Mouse (Mus musculus): ENCODE measurements around the gene Tap1. TPM values are rescaled to one million over a fixed set of nuclear protein-coding genes. Genes with fewer than 3 reads are reported as not detected.

Gene Tap1
- total and polyA plus RNA-seq, 3 experiments = 102 to 184 (median 157) TPM

GRCm38 (mm10) chr17:34203444-34203843, 16.1 kb downstream of the Tap1 start, which contains the start of gene Tap2 (continued):
- TF ChIP-seq TBP (conservative IDR thresholded peaks at IDR 0.05; ENCODE audit: low read depth, low read length) (0 out of 2 replicates have a peak, but pooled peaks have one; percentile 38), USF1 (IDR thresholded peaks at IDR 0.05; ENCODE audit: low read depth, low read length) (no peak), RAD21 (IDR thresholded peaks at IDR 0.05; ENCODE audit: low read depth, low read length) (no peak), JUN (IDR thresholded peaks at IDR 0.05; ENCODE audit: insufficient read depth, low read depth, low read length) (no peak), UBTF (IDR thresholded peaks at IDR 0.05; ENCODE audit: low read depth, low read length) (0 out of 2 replicates have a peak, but pooled peaks have one; percentile 43), PAX5 (IDR thresholded peaks at IDR 0.05; ENCODE audit: low read length) (no peak), JUND (conservative IDR thresholded peaks at IDR 0.05; ENCODE audit: low read depth, low read length) (no peak)

GRCm38 (mm10) chr17:34204303-34205010, 17.1 kb downstream of the Tap1 start:
- H3K27ac ChIP-seq (ENCODE audit: insufficient read depth, low read depth) = peak overlapping the region; percentile 63
- peak; percentile 79 for DNase-seq (ENCODE audit: extremely low read depth)
- peaks cover 7% of the 10 kb centered on the region for H3K9me3 ChIP-seq (replicated peaks; ENCODE audit: low read length)
- H3K27me3 ChIP-seq (replicated peaks) = no peaks in the 10 kb centered on the region
- H3K79me2 ChIP-seq (replicated peaks; ENCODE audit: control insufficient read depth, extremely low read depth, insufficient read depth, poor library complexity, severe bottlenecking) = peaks cover 43% of the 10 kb centered on the region
- peaks cover 18 to 51% of the 10 kb centered on the region in 2 experiments for H3K4me1 ChIP-seq (ENCODE audit: control insufficient read depth in 1 of 2, insufficient read depth in 2 of 2)
- in situ Hi-C loops (cut with MboI; ENCODE audit: low pct_ligation_motif_present, low pct_unique_long_range_greater_than_20kb, low sequenced_read_pairs) (no loop called here), dilution Hi-C loops (cut with MboI; ENCODE audit: extremely low pct_ligation_motif_present, extremely low pct_unique_long_range_greater_than_20kb, low sequenced_read_pairs) (no loop called here)
- peak overlapping the region; percentile 61 for H3K4me2 ChIP-seq (ENCODE audit: insufficient read depth, low read depth, poor library complexity, severe bottlenecking)
- peak overlapping the region; percentile 80 to 97 (median 96) for H3K4me3 ChIP-seq (replicated peaks in 1 of 3; ENCODE audit: low read depth in 2 of 3, low read length in 2 of 3, poor library complexity in 1 of 3)
- peak overlapping the region; percentile 93 for H3K9ac ChIP-seq (ENCODE audit: insufficient read depth, low read depth)
- H3K36me3 ChIP-seq (replicated peaks in 1 of 2; ENCODE audit: control insufficient read depth in 1 of 2, insufficient read depth in 1 of 2, low read length in 1 of 2) = peaks cover 44 to 59% of the 10 kb centered on the region in 2 experiments
- TF ChIP-seq NELFE (IDR thresholded peaks at IDR 0.05; ENCODE audit: low read depth, low read length) (peak; percentile 37; the same call in 1 of the 2 replicates), ZC3H11A (IDR thresholded peaks at IDR 0.05; ENCODE audit: low read depth, low read length) (no peak), UBTF (IDR thresholded peaks at IDR 0.05; ENCODE audit: low read depth, low read length) (no peak), CHD2 (IDR thresholded peaks at IDR 0.05; ENCODE audit: low read length) (no peak), MXI1 (IDR thresholded peaks at IDR 0.05; ENCODE audit: low read depth, low read length) (no peak), USF2 (conservative IDR thresholded peaks at IDR 0.05; ENCODE audit: low read depth, low read length) (no peak), JUN (IDR thresholded peaks at IDR 0.05; ENCODE audit: insufficient read depth, low read depth, low read length) (no peak), GABPA (IDR thresholded peaks at IDR 0.05; ENCODE audit: insufficient replicate concordance, low read depth, low read length) (no peak), RCOR1 (conservative IDR thresholded peaks at IDR 0.05; ENCODE audit: low read depth, low read length) (no peak), ELF1 (IDR thresholded peaks at IDR 0.05; ENCODE audit: low read depth, low read length) (no peak), MAZ (IDR thresholded peaks at IDR 0.05; ENCODE audit: low read depth, low read length) (no peak; the same call in 1 of the 2 replicates), MYC (IDR thresholded peaks at IDR 0.05; ENCODE audit: low read depth, low read length) (0 out of 2 replicates have a peak, but pooled peaks have one; percentile 22), MAX (IDR thresholded peaks at IDR 0.05; ENCODE audit: low read length) (peak; percentile 22; the same call in 1 of the 2 replicates), NRF1 (IDR thresholded peaks at IDR 0.05; ENCODE audit: low read depth, low read length) (peak; percentile 54; the same call in 1 of the 2 replicates), E2F4 (IDR thresholded peaks at IDR 0.05; ENCODE audit: insufficient replicate concordance, low read depth, low read length) (no peak), PAX5 (IDR thresholded peaks at IDR 0.05; ENCODE audit: low read length) (no peak), MEF2A (IDR thresholded peaks at IDR 0.05; ENCODE audit: borderline replicate concordance, low read depth, low read length) (peak; percentile 64; the same call in 1 of the 2 replicates), TCF12 (IDR thresholded peaks at IDR 0.05; ENCODE audit: low read depth, low read length) (peak; percentile 64), POLR2A (IDR thresholded peaks at IDR 0.05; ENCODE audit: low read depth, low read length) (peak; percentile 54; the same call in 1 of the 2 replicates), ETS1 (conservative IDR thresholded peaks at IDR 0.05; ENCODE audit: low read depth, low read length) (peak; percentile 47), ZMIZ1 (IDR thresholded peaks at IDR 0.05; ENCODE audit: low read depth, low read length) (peak; percentile 29; the same call in 1 of the 2 replicates), JUND (conservative IDR thresholded peaks at IDR 0.05; ENCODE audit: low read depth, low read length) (no peak), TBP (conservative IDR thresholded peaks at IDR 0.05; ENCODE audit: low read depth, low read length) (no peak), CTCF (conservative IDR thresholded peaks at IDR 0.05 in 1 of 2, IDR thresholded peaks at IDR 0.05 in 1 of 2; ENCODE audit: low read depth in 2 of 2, low read length in 2 of 2) (peak; percentile 23 to 83; a peak in 2 of 4 replicates), EP300 (IDR thresholded peaks at IDR 0.05; ENCODE audit: low read length) (no peak), BHLHE40 (IDR thresholded peaks at IDR 0.05; ENCODE audit: low read depth, low read length) (0 out of 2 replicates have a peak, but pooled peaks have one; percentile 5), POLR2AphosphoS2 (IDR thresholded peaks at IDR 0.05; ENCODE audit: low read depth, low read length) (no peak), HCFC1 (IDR thresholded peaks at IDR 0.05; ENCODE audit: low read depth, low read length) (no peak; the same call in 1 of the 2 replicates), ZKSCAN1 (IDR thresholded peaks at IDR 0.05; ENCODE audit: borderline replicate concordance, low read depth, low read length) (no peak), CHD1 (IDR thresholded peaks at IDR 0.05; ENCODE audit: low read depth, low read length) (no peak), USF1 (IDR thresholded peaks at IDR 0.05; ENCODE audit: low read depth, low read length) (no peak), SMC3 (IDR thresholded peaks at IDR 0.05; ENCODE audit: low read depth, low read length) (peak; percentile 85), ZNF384 (IDR thresholded peaks at IDR 0.05; ENCODE audit: low read depth, low read length) (no peak)

All from CH12.LX (cell line).